Mouse (Mus musculus) embryonic facial prominence, embryonic 13.5 days (tissue): Measurements from ENCODE around the gene Palm. TPM values are rescaled to one million over a fixed set of nuclear protein-coding genes. Genes with fewer than 3 reads are reported as not detected.

Experiments
- ATAC-seq: fragments of 200-750 bp; cut with Nextera tagmentation; 2 replicates; pipeline ENCODE4 v1.8.0; 2017; ENCODE audit warnings: low read depth; ENCODE audit not compliant: insufficient number of reproducible peaks, insufficient read depth, low FRiP score, low TSS enrichment
- H3K27ac ChIP-seq: fragments of 300-500 bp; sonication (generic); 2 replicates; pipeline ENCODE4 v1.5.1; 2015; ENCODE audit warnings: moderate library complexity, mild to moderate bottlenecking, inconsistent platforms
- H3K27me3 ChIP-seq: fragments of 300-500 bp; sonication (generic); 2 replicates; pipeline ENCODE4 v1.6.1; 2015; ENCODE audit warnings: mild to moderate bottlenecking, inconsistent platforms
- H3K36me3 ChIP-seq: fragments of 300-500 bp; sonication (generic); 2 replicates; pipeline ENCODE4 v1.6.1; 2015; ENCODE audit warnings: mild to moderate bottlenecking, inconsistent platforms
- H3K4me1 ChIP-seq: fragments of 300-500 bp; sonication (generic); 2 replicates; pipeline ENCODE4 v1.6.1; 2015; ENCODE audit warnings: inconsistent platforms
- H3K4me2 ChIP-seq: fragments of 300-500 bp; sonication (generic); 2 replicates; pipeline ENCODE4 v1.6.1; 2015; ENCODE audit warnings: moderate library complexity, mild to moderate bottlenecking, inconsistent platforms
- H3K4me3 ChIP-seq: fragments of 300-500 bp; sonication (generic); 2 replicates; pipeline ENCODE4 v1.5.1; 2015; ENCODE audit warnings: mild to moderate bottlenecking, inconsistent platforms
- H3K9ac ChIP-seq: fragments of 300-500 bp; sonication (generic); 2 replicates; pipeline ENCODE4 v1.6.1; 2015; ENCODE audit warnings: mild to moderate bottlenecking, inconsistent platforms
- H3K9me3 ChIP-seq: fragments of 300-500 bp; sonication (generic); 2 replicates; pipeline ENCODE4 v1.6.1; 2016; ENCODE audit warnings: inconsistent platforms
- WGBS: fragments of 180-500 bp; shearing (Covaris S2); methylation state at CpG from one replicate; pipeline ENCODE4 v1.1.7; 2015; ENCODE audit warnings: mixed read lengths; 5-methylcytosine and 5-hydroxymethylcytosine counted together
- polyA plus RNA-seq: library from polyadenylated mRNA; unstranded; fragments of >200 nt; fragmentation: Nextera tagmentation; extraction: Ambion mirVana; gene quantifications from 2 replicates; pipeline ENCODE4 v1.2.1, GENCODE M21; 2015

Palm gene
- polyA plus RNA-seq, 1 experiment from 2014 or later, result 112 TPM

- Histone ChIP-seq H3K4me3 (no peak overlapping the region), H3K4me2 (no peak overlapping the region), H3K4me1 (peaks cover 5% of the 10 kb centered on the region; the same call in 1 of the 2 replicates), H3K27ac (no peak overlapping the region), H3K9me3 (no peaks in the 10 kb centered on the region), H3K36me3 (no peaks in the 10 kb centered on the region), H3K27me3 (peaks cover 6% of the 10 kb centered on the region; the same call in 1 of the 2 replicates), H3K9ac (no peak overlapping the region)
- 33% methylated on average over 7 of the region's 7 CpGs for WGBS
- ATAC-seq, result no peak
Observed at GRCm38 (mm10) chr10:79788386-79789158, 4.8 kb upstream of the Palm start.

GRCm38 (mm10) chr10:79789581-79789980, 3.8 kb upstream of the Palm start:
- no peak for ATAC-seq
- no peak overlapping the region for H3K4me3 ChIP-seq
- peaks cover 5% of the 10 kb centered on the region; the same call in 1 of the 2 replicates for H3K27me3 ChIP-seq
- H3K4me1 ChIP-seq, result peaks cover 10% of the 10 kb centered on the region
- no peaks in the 10 kb centered on the region for H3K36me3 ChIP-seq
- H3K4me2 ChIP-seq, result no peak overlapping the region
- 49% methylated on average over 2 of the region's 2 CpGs for WGBS
- H3K9ac ChIP-seq, result no peak overlapping the region
- H3K27ac ChIP-seq, result no peak overlapping the region
- H3K9me3 ChIP-seq, result no peaks in the 10 kb centered on the region

- Histone ChIP-seq H3K27ac (no peak within 1 kb of the TSS), H3K4me1 (peaks cover 18% of the 10 kb centered on the region), H3K27me3 (no peaks in the 10 kb centered on the region), H3K9ac (no peak within 1 kb of the TSS), H3K36me3 (peaks cover 3% of the 10 kb centered on the region; the same call in 1 of the 2 replicates), H3K4me3 (no peak within 1 kb of the TSS), H3K9me3 (no peaks in the 10 kb centered on the region), H3K4me2 (no peak within 1 kb of the TSS)
- 87% methylated on average over 4 of the region's 4 CpGs for WGBS
- ATAC-seq, result no peak
Observed at GRCm38 (mm10) chr10:79790861-79791260, 2.5 kb upstream of the Palm start, which contains the start of gene Prss57. Gene Prss57 (minus strand): TSS chr10:79790961.

- Histone ChIP-seq H3K27me3 (no peaks in the 10 kb centered on the region), H3K9me3 (no peaks in the 10 kb centered on the region), H3K4me1 (peaks cover 24% of the 10 kb centered on the region), H3K4me3 (peak overlapping the region; percentile 91; the same call in 1 of the 2 replicates), H3K27ac (peak overlapping the region; percentile 86; the same call in 1 of the 2 replicates), H3K4me2 (no peak overlapping the region), H3K36me3 (peaks cover 6% of the 10 kb centered on the region; the same call in 1 of the 2 replicates), H3K9ac (peak overlapping the region; percentile 98; the same call in 1 of the 2 replicates)
- WGBS, result 82% methylated on average over 5 of the region's 5 CpGs
- no peak for ATAC-seq
Observed at GRCm38 (mm10) chr10:79792339-79793040, 882 bp upstream of the Palm start.

- Histone ChIP-seq H3K4me3 (peak overlapping the region; percentile 91), H3K27ac (peak overlapping the region; percentile 86), H3K9me3 (no peaks in the 10 kb centered on the region), H3K4me1 (peaks cover 24% of the 10 kb centered on the region), H3K36me3 (peaks cover 6% of the 10 kb centered on the region; the same call in 1 of the 2 replicates), H3K4me2 (peak overlapping the region; percentile 85), H3K27me3 (no peaks in the 10 kb centered on the region), H3K9ac (peak overlapping the region; percentile 98)
- 1% methylated on average over 37 of the region's 38 CpGs for WGBS
- no peak for ATAC-seq
Observed at GRCm38 (mm10) chr10:79793738-79794490, 542 bp downstream of the Palm start.

- H3K9ac ChIP-seq, result peak overlapping the region; percentile 98
- H3K27me3 ChIP-seq, result no peaks in the 10 kb centered on the region
- peak overlapping the region; percentile 86 for H3K27ac ChIP-seq
- 10% methylated on average over 10 of the region's 10 CpGs for WGBS
- no peak for ATAC-seq
- H3K4me2 ChIP-seq, result peak overlapping the region; percentile 85
- H3K4me3 ChIP-seq, result peak overlapping the region; percentile 91
- H3K4me1 ChIP-seq, result peaks cover 24% of the 10 kb centered on the region
- H3K36me3 ChIP-seq, result peaks cover 6% of the 10 kb centered on the region; the same call in 1 of the 2 replicates
- H3K9me3 ChIP-seq, result no peaks in the 10 kb centered on the region
Observed at GRCm38 (mm10) chr10:79794491-79794931, 1.1 kb downstream of the Palm start.

- no peaks in the 10 kb centered on the region for H3K9me3 ChIP-seq
- no peak for ATAC-seq
- peaks cover 6% of the 10 kb centered on the region; the same call in 1 of the 2 replicates for H3K36me3 ChIP-seq
- WGBS, result 97% methylated on average over 3 of the region's 3 CpGs
- H3K9ac ChIP-seq, result no peak overlapping the region
- peaks cover 24% of the 10 kb centered on the region for H3K4me1 ChIP-seq
- H3K27ac ChIP-seq, result no peak overlapping the region
- no peak overlapping the region for H3K4me3 ChIP-seq
- H3K27me3 ChIP-seq, result no peaks in the 10 kb centered on the region
- no peak overlapping the region for H3K4me2 ChIP-seq
Observed at GRCm38 (mm10) chr10:79795905-79796304, 2.5 kb downstream of the Palm start.

- Histone ChIP-seq H3K4me2 (no peak overlapping the region), H3K36me3 (peaks cover 6% of the 10 kb centered on the region; the same call in 1 of the 2 replicates), H3K4me3 (no peak overlapping the region), H3K27ac (no peak overlapping the region; the same call in 1 of the 2 replicates), H3K9ac (no peak overlapping the region), H3K27me3 (no peaks in the 10 kb centered on the region), H3K4me1 (peaks cover 31% of the 10 kb centered on the region), H3K9me3 (no peaks in the 10 kb centered on the region)
- ATAC-seq, result no peak
- WGBS, result 51% methylated on average over 15 of the region's 15 CpGs
Observed at GRCm38 (mm10) chr10:79797326-79797725, 4.0 kb downstream of the Palm start.

- Histone ChIP-seq H3K4me1 (peaks cover 36% of the 10 kb centered on the region), H3K27me3 (no peaks in the 10 kb centered on the region), H3K36me3 (peaks cover 6% of the 10 kb centered on the region; the same call in 1 of the 2 replicates), H3K4me3 (no peak overlapping the region), H3K9me3 (no peaks in the 10 kb centered on the region), H3K4me2 (no peak overlapping the region), H3K27ac (no peak overlapping the region), H3K9ac (no peak overlapping the region)
- 91% methylated on average over 12 of the region's 12 CpGs for WGBS
- ATAC-seq, result no peak
Observed at GRCm38 (mm10) chr10:79798289-79798928, 5.0 kb downstream of the Palm start.

- H3K27ac ChIP-seq, result no peak overlapping the region
Observed at GRCm38 (mm10) chr10:79800508-79800907, 7.1 kb downstream of the Palm start.

More at GRCm38 (mm10) chr10:79800508-79800907, 7.1 kb downstream of the Palm start:
- H3K4me2 ChIP-seq, result no peak overlapping the region
- no peak overlapping the region for H3K9ac ChIP-seq
- no peaks in the 10 kb centered on the region for H3K27me3 ChIP-seq
- H3K4me1 ChIP-seq, result peaks cover 41% of the 10 kb centered on the region
- ATAC-seq, result no peak
- no peak overlapping the region for H3K4me3 ChIP-seq
- WGBS, result 78% methylated on average over 11 of the region's 11 CpGs
- H3K36me3 ChIP-seq, result peaks cover 6% of the 10 kb centered on the region; the same call in 1 of the 2 replicates
- no peaks in the 10 kb centered on the region for H3K9me3 ChIP-seq
